ENCODE assay signal across 20 mouse cellular contexts in genomic region chr13:84935610-84936009, GRCm38 (mm10).
DNase-seq lines count a peak whose midpoint lies in the region; ATAC-seq and TF ChIP-seq lines count a peak whose summit lies in the region.
"Had no signal": no experiment of that assay in that cellular context is flagged by ENCODE, and none has a peak within 500 bp of the region (broad histone marks: within the 10 kb centered on the region; RNA-seq: fewer than 3 reads in every experiment).

No protein-coding gene starts in this region.

- no peak overlapping the region for H3K9ac ChIP-seq in hindbrain, embryonic 16.5 days (ENCODE audit: low read depth, low read length)
- H3K9ac ChIP-seq: forebrain, embryonic 13.5 days; forebrain, postnatal 0 days; heart, embryonic 13.5 days; hindbrain, embryonic 12.5 days had no signal

- H3K4me1 ChIP-seq in hindbrain, embryonic 16.5 days (ENCODE audit: control insufficient read depth, insufficient read depth, low read depth, low read length): no peaks in the 10 kb centered on the region
- H3K4me1 ChIP-seq: embryonic facial prominence, embryonic 10.5 days; heart, embryonic 13.5 days; hindbrain, embryonic 12.5 days had no signal

- no peak overlapping the region for H3K4me2 ChIP-seq in hindbrain, embryonic 16.5 days (ENCODE audit: low read length)
- H3K4me2 ChIP-seq: forebrain, embryonic 13.5 days; heart, embryonic 13.5 days; hindbrain, embryonic 12.5 days had no signal

- ATAC-seq in hindbrain, embryonic 16.5 days: no peak
- ATAC-seq: forebrain, embryonic 13.5 days; forebrain, postnatal 0 days; hindbrain, postnatal 0 days had no signal

- TF ChIP-seq CTCF in left cerebral cortex, adult 2 months (IDR thresholded peaks at IDR 0.05): no peak

- H3K27me3 ChIP-seq in hindbrain, embryonic 16.5 days (replicated peaks; ENCODE audit: control insufficient read depth, insufficient read depth, low read length): no peaks in the 10 kb centered on the region
- H3K27me3 ChIP-seq: forebrain, embryonic 13.5 days; heart, embryonic 13.5 days; hindbrain, embryonic 12.5 days had no signal

- no peak overlapping the region for H3K27ac ChIP-seq in left cerebral cortex, adult 2 months
- H3K27ac ChIP-seq in hindbrain, embryonic 16.5 days (ENCODE audit: low read depth, low read length): no peak overlapping the region
- H3K27ac ChIP-seq: embryonic facial prominence, embryonic 10.5 days; forebrain, embryonic 13.5 days; heart, embryonic 13.5 days; hindbrain, embryonic 12.5 days; hindbrain, postnatal 0 days had no signal

- no peaks in the 10 kb centered on the region for H3K9me3 ChIP-seq in hindbrain, embryonic 16.5 days (ENCODE audit: control insufficient read depth, low read length)
- H3K9me3 ChIP-seq: embryonic facial prominence, embryonic 10.5 days; forebrain, embryonic 13.5 days; hindbrain, embryonic 12.5 days had no signal

- intact Hi-C loops in left cerebral cortex, adult 2 months (cut with DNase I): no loop called here

- peak; percentile 20 for DNase-seq in layer of hippocampus, adult 11-12 months (ENCODE audit: low spot score)
- no peak for DNase-seq in layer of hippocampus, postnatal 10 days (ENCODE audit: low spot score in 2 of 2)
- peak; percentile 5 to 34 for DNase-seq in left cerebral cortex, adult 18-20 months (ENCODE audit: low spot score in 2 of 2)
- no peak for DNase-seq in left cerebral cortex, adult 2 months (ENCODE audit: extremely low spot score in 1 of 2, low spot score in 2 of 2)
- peak; percentile 77 for DNase-seq in brain, adult 2 months (ENCODE audit: low read depth, low spot score)
- DNase-seq in layer of hippocampus, adult 8-10 months (ENCODE audit: low spot score in 2 of 2): peak; percentile 26 to 28
- DNase-seq: adrenal gland, adult 2 months; adrenal gland, postnatal 25 days; cerebellum, adult 2 months; cerebellum, postnatal 10 days; forebrain, postnatal 0 days; gastrocnemius, postnatal 36 days; heart, adult 11 months; heart, postnatal 4 days had no signal

- whole genome bisulfite sequencing in hindbrain, embryonic 16.5 days: 86% methylated on average over 1 of the region's 1 CpGs

- no peaks in the 10 kb centered on the region for H3K36me3 ChIP-seq in hindbrain, embryonic 16.5 days (ENCODE audit: control insufficient read depth, insufficient read depth, low read length)
- H3K36me3 ChIP-seq: embryonic facial prominence, embryonic 10.5 days; heart, embryonic 13.5 days; hindbrain, embryonic 12.5 days had no signal

- H3K4me3 ChIP-seq in left cerebral cortex, adult 2 months: no peak overlapping the region
- no peak overlapping the region for H3K4me3 ChIP-seq in hindbrain, embryonic 16.5 days (ENCODE audit: low read length)
- H3K4me3 ChIP-seq: embryonic facial prominence, embryonic 10.5 days; forebrain, embryonic 13.5 days; heart, embryonic 13.5 days; hindbrain, embryonic 12.5 days had no signal

Comparison
In these comparisons a context has a peak if more than half of its experiments do, and no peak if none do; other contexts are left out.
1. DNase-seq: peak in layer of hippocampus, adult 11-12 months (single experiment), left cerebral cortex, adult 18-20 months (2 of 2), brain, adult 2 months (single experiment) and layer of hippocampus, adult 8-10 months (2 of 2); none in layer of hippocampus, postnatal 10 days (0 of 2) and left cerebral cortex, adult 2 months (0 of 2).